Mouse (Mus musculus) intestine, postnatal 0 days (tissue): ENCODE measurements around the gene Tmtc4. TPM values are rescaled to one million over a fixed set of nuclear protein-coding genes. Genes with fewer than 3 reads are reported as not detected.

Experiments used
- ATAC-seq: fragments of 200-750 bp; cut with Nextera tagmentation; 2 replicates; pipeline ENCODE4 v1.8.0; 2017; ENCODE audit warnings: mild to moderate bottlenecking, moderate TSS enrichment, moderate library complexity
- H3K27ac ChIP-seq: fragments of 300-500 bp; sonication (generic); 2 replicates; pipeline ENCODE4 v1.5.1; 2014; ENCODE audit warnings: mild to moderate bottlenecking, low read depth, low read length, moderate library complexity
- H3K27me3 ChIP-seq: fragments of 300-500 bp; sonication (generic); replicated peaks from 2 replicates; pipeline ENCODE4 v1.6.1; 2014; ENCODE audit warnings: low read length, mixed read lengths; ENCODE audit not compliant: control insufficient read depth, insufficient read depth
- H3K36me3 ChIP-seq: fragments of 300-500 bp; sonication (generic); 2 replicates; pipeline ENCODE4 v1.6.1; 2014; ENCODE audit warnings: mild to moderate bottlenecking, moderate library complexity; ENCODE audit not compliant: control insufficient read depth, insufficient read depth
- H3K4me1 ChIP-seq: fragments of 300-500 bp; sonication (generic); replicated peaks from 2 replicates; pipeline ENCODE4 v1.6.1; 2014; ENCODE audit warnings: antibody characterized with exemption, low read length, mixed read lengths; ENCODE audit not compliant: control insufficient read depth, insufficient read depth
- H3K4me2 ChIP-seq: fragments of 300-500 bp; sonication (generic); replicated peaks from 2 replicates; pipeline ENCODE4 v1.6.1; 2014; ENCODE audit warnings: low read depth, mild to moderate bottlenecking, moderate library complexity
- H3K4me3 ChIP-seq: fragments of 300-500 bp; sonication (generic); 2 replicates; pipeline ENCODE4 v1.5.1; 2014; ENCODE audit warnings: low read depth, low read length
- H3K9ac ChIP-seq: fragments of 300-500 bp; sonication (generic); 2 replicates; pipeline ENCODE4 v1.6.1; 2014; ENCODE audit warnings: mild to moderate bottlenecking, low read depth, low read length
- H3K9me3 ChIP-seq: fragments of 300-500 bp; sonication (generic); 2 replicates; pipeline ENCODE4 v1.6.1; 2016; ENCODE audit warnings: mixed run types; ENCODE audit not compliant: control insufficient read depth
- CTCF ChIP-seq: sonication (generic); IDR thresholded peaks from 2 replicates; pipeline ENCODE4 v1.5.1; 2016; ENCODE audit warnings: low read depth, mild to moderate bottlenecking, control low read depth, antibody characterized with exemption, moderate library complexity
- WGBS: fragments of 180-500 bp; shearing (Covaris S2); extraction: QIAGEN DNeasy Blood & Tissue Kit; methylation state at CpG from one replicate; pipeline ENCODE4 v1.1.7; 2014; 5-methylcytosine and 5-hydroxymethylcytosine counted together
- polyA plus RNA-seq: library from polyadenylated mRNA; unstranded; fragments of >200 nt; fragmentation: Nextera tagmentation; extraction: Ambion mirVana; gene quantifications from 2 replicates; pipeline ENCODE4 v1.2.1, GENCODE M21; 2015

Gene Tmtc4
- 7.4 and 7.8 TPM in 2 replicates for polyA plus RNA-seq

DNA sequence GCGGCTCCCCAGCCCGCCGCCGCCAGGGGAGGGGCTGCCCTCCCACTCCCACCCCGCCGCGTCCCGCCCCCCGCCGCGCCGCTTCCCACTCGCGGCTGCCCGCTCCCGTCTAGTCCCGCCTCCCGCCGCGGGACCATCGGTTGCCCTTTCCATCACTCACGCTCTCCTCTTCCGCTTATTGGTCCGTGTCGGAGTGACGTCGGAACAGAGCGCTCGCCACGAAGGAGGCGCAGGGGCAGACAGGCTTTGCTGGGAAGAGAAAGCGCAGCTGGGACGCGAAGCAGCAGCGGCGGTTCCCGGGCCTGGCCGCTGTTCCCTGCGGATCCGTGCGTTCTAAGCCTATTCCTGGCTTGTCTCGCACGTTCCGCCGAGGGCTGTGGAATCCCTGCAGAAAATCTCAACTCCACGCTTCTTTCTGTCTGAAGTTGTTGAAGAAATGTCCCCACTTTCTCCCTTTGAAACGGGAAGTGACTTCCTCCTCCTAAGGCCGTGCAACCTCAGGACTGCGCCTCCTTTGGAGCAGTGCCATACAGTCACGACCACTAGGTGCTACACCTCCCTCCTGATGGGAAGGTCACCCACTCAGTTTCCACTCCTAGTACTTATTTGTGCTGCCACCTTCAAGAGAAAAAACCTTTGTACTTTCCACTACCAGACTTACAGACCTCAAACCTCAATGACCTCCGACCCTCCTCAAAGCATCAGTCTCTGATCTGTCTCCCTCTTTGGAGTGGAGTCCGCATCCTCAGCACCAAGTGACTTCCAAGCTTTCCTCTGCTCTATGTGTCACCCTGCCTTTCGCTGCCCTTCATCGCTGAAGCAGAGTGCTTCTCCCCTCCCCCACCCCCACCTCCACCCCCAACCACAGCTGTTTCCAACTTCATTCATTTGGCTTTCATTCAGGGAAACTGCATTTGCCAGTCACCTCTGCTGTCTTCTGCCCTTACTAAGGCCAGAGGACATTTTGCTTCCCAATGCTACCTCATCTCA lies at the start of gene Tmtc4:
Gene Tmtc4 (minus strand): TSS at position 810 of the 990 bp plus-strand sequence.
- Histone ChIP-seq H3K9ac (peak within 1 kb of the TSS; percentile 69), H3K27ac (peak within 1 kb of the TSS; percentile 85), H3K27me3 (no peaks in the 10 kb centered on the region), H3K4me3 (peak within 1 kb of the TSS; percentile 75), H3K4me2 (peak within 1 kb of the TSS; percentile 97), H3K36me3 (no peaks in the 10 kb centered on the region), H3K4me1 (0 out of 2 replicates have a peak, but pooled peaks cover 4% of the 10 kb centered on the region), H3K9me3 (no peaks in the 10 kb centered on the region)
- ATAC-seq = peak; percentile 98
- 2% methylated on average over 52 of the region's 54 CpGs for WGBS
- peak; percentile 65 for TF ChIP-seq CTCF

DNA sequence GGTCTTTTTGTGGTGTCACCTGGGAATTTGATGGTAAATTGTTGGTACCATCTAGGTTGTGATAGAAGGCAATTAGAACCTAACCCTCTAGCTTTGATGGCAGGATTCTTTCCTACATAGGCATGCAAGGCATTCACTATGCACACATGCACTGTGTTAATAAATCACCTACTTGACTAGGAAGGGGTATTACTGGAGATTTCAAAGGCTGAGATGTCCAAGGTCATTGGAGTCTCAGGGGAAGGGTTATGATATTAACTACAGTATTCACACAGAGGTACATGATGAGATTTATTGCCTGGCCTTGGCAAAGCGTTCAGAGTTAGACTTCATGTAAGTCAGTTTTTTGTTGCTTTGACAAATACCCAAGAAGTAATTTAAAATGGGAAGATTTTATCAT lies 48.6 kb upstream of the Tmtc4 start:
- no peak overlapping the region for H3K4me2 ChIP-seq
- no peak for TF ChIP-seq CTCF
- H3K9ac ChIP-seq = no peak overlapping the region
- ATAC-seq = no peak
- no peak overlapping the region for H3K27ac ChIP-seq
- H3K9me3 ChIP-seq = no peaks in the 10 kb centered on the region
- H3K27me3 ChIP-seq = no peaks in the 10 kb centered on the region
- WGBS = 50% methylated on average over 1 of the region's 1 CpGs
- no peak overlapping the region for H3K4me3 ChIP-seq
- H3K4me1 ChIP-seq = no peaks in the 10 kb centered on the region
- no peaks in the 10 kb centered on the region for H3K36me3 ChIP-seq

DNA sequence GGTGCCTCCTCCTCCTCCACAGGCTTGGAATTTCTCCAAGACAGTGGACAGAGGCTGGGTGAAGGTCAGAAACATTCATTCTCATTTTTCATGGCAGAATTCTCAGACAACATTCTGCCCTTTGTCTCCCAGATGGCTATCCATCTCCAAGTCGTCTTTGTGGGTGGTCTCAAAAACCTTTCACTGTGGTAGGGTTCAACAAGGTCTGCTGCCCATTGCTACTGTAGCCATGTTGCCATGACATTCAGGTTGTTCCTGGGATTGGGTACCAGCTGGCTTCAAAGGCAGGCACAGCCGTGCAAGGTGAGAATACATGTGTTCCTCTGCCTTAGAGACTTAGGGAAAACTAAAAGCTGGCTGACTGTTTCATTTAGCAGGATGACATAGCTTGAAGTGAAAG lies 44.0 kb upstream of the Tmtc4 start:
- no peaks in the 10 kb centered on the region for H3K9me3 ChIP-seq
- no peak overlapping the region for H3K4me3 ChIP-seq
- no peak for ATAC-seq
- TF ChIP-seq CTCF = no peak
- WGBS = 49% methylated on average over 2 of the region's 2 CpGs
- no peaks in the 10 kb centered on the region for H3K4me1 ChIP-seq
- H3K36me3 ChIP-seq = no peaks in the 10 kb centered on the region
- H3K4me2 ChIP-seq = no peak overlapping the region
- no peaks in the 10 kb centered on the region for H3K27me3 ChIP-seq
- H3K9ac ChIP-seq = no peak overlapping the region
- no peak overlapping the region for H3K27ac ChIP-seq

DNA sequence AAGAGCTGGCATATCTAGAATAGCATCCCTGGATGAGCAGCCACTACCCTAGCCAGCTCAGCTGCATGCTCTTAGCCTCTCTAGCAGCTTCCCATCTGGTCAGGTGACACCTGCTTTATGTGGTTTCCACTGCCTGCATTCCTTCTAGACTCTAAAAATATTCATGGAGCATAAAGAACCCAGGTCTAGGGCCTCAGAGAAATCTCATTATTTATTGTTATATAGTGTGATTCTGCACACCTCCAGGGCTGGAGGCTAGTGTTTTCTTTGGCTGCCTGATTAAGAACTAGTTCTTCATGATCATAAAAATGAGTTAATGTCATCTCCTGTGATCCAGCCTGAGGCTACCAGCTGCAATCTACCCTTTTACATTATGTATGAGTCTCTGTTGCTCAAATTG lies 39.1 kb upstream of the Tmtc4 start:
- no peak for ATAC-seq

DNA sequence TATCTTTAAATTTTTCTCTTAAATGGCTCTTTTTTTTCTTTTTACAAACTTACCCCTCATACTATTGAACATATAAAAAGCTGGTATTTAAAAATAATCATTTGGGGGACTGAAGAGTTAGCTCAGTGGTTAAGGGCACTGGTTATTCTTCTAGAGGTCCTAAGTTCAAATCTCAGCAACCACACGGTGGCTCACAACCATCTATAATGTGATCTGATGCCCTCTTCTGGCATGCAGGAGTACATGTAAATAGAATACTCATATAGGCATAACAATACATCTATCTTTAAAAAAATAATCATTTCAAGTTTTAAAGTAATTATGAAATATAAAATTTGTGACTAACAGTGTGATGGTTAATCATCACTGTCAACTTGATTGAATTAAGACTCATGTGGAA lies 32.5 kb upstream of the Tmtc4 start:
- no peaks in the 10 kb centered on the region for H3K4me1 ChIP-seq
- no peak overlapping the region for H3K27ac ChIP-seq
- H3K36me3 ChIP-seq = no peaks in the 10 kb centered on the region
- H3K9ac ChIP-seq = no peak overlapping the region
- WGBS = 85% methylated on average over 1 of the region's 1 CpGs
- H3K27me3 ChIP-seq = no peaks in the 10 kb centered on the region
- no peak for ATAC-seq
- H3K4me3 ChIP-seq = no peak overlapping the region
- no peak for TF ChIP-seq CTCF
- no peak overlapping the region for H3K4me2 ChIP-seq
- H3K9me3 ChIP-seq = no peaks in the 10 kb centered on the region

More for the DNA sequence above, 39.1 kb upstream of the Tmtc4 start:
- Histone ChIP-seq H3K4me1 (no peaks in the 10 kb centered on the region), H3K9ac (no peak overlapping the region), H3K36me3 (no peaks in the 10 kb centered on the region), H3K4me3 (no peak overlapping the region), H3K4me2 (no peak overlapping the region), H3K27me3 (no peaks in the 10 kb centered on the region), H3K9me3 (no peaks in the 10 kb centered on the region), H3K27ac (no peak overlapping the region)
- no peak for TF ChIP-seq CTCF

DNA sequence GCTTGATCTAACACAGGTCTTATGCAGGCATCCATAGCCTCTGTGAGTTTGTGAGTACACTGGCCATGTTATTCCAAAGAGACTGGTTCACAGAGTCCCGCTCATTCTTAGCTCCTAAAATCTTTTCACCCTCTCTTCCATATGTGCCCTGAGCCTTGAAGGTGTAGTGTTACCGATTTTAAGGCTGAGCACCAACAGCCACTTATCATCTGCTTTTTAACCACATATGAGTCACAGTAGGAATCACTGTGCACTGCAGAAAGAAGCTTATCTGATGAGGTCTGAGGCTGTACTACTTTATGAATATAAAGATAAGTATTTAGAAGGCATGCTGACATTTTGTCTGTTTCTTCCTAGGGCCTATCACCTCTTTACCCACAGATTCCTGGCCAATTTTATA lies 31.9 kb upstream of the Tmtc4 start:
- Histone ChIP-seq H3K4me2 (no peak overlapping the region), H3K27me3 (no peaks in the 10 kb centered on the region), H3K9ac (no peak overlapping the region), H3K36me3 (no peaks in the 10 kb centered on the region), H3K9me3 (no peaks in the 10 kb centered on the region), H3K27ac (no peak overlapping the region), H3K4me1 (no peaks in the 10 kb centered on the region), H3K4me3 (no peak overlapping the region)
- no peak for ATAC-seq
- 95% methylated on average over 2 of the region's 2 CpGs for WGBS
- no peak for TF ChIP-seq CTCF
